Mouse (Mus musculus) embryonic fibroblast, embryonic 13.5 days (primary cell): Measurements from ENCODE around the gene Slc6a18. TPM values are rescaled to one million over a fixed set of nuclear protein-coding genes. Genes with fewer than 3 reads are reported as not detected.

Source experiments
- H3K27ac ChIP-seq: 2 replicates; pipeline ENCODE4 v1.5.1; 2012; ENCODE audit warnings: low read length, control low read depth, inconsistent platforms; ENCODE audit not compliant: insufficient read depth
- H3K4me1 ChIP-seq: 2 replicates; pipeline ENCODE4 v1.6.1; 2011; ENCODE audit warnings: low read length; ENCODE audit not compliant: control insufficient read depth, insufficient read depth
- H3K4me3 ChIP-seq: 2 replicates; pipeline ENCODE4 v1.5.1; 2011; ENCODE audit warnings: mild to moderate bottlenecking, control low read depth, low read length; ENCODE audit not compliant: insufficient read depth
- CTCF ChIP-seq: IDR thresholded peaks from 2 replicates; pipeline ENCODE4 v1.5.1; 2011; ENCODE audit warnings: mild to moderate bottlenecking, control low read depth, low read length, moderate library complexity, borderline replicate concordance; ENCODE audit not compliant: insufficient read depth
- POLR2A ChIP-seq: IDR thresholded peaks from 2 replicates; pipeline ENCODE4 v1.6.1; 2011; ENCODE audit warnings: low read depth, mild to moderate bottlenecking, control low read depth, low read length, moderate library complexity
- polyA plus RNA-seq: library from polyadenylated mRNA; stranded (reverse); fragments of >200 nt; gene quantifications from 2 replicates; pipeline ENCODE4 v1.2.4, GENCODE M21; 2011; ENCODE audit warnings: low read depth; ENCODE audit not compliant: missing spikeins, insufficient read length

Gene Slc6a18
- polyA plus RNA-seq, 1 experiment = not detected

- no peak overlapping the region for H3K27ac ChIP-seq
- H3K4me3 ChIP-seq = no peak overlapping the region
- TF ChIP-seq CTCF (no peak), POLR2A (no peak)
- no peaks in the 10 kb centered on the region for H3K4me1 ChIP-seq
Measured at GRCm38 (mm10) chr13:73687601-73688000, 9.8 kb upstream of the Slc6a18 start.

- TF ChIP-seq CTCF = no peak
- TF ChIP-seq POLR2A = no peak
- no peak overlapping the region for H3K27ac ChIP-seq
- H3K4me3 ChIP-seq = no peak overlapping the region
- 0 out of 2 replicates have a peak, but pooled peaks cover 3% of the 10 kb centered on the region for H3K4me1 ChIP-seq
Measured at GRCm38 (mm10) chr13:73685502-73685901, 7.7 kb upstream of the Slc6a18 start.

- no peak for TF ChIP-seq POLR2A
- no peak for TF ChIP-seq CTCF
- no peak overlapping the region for H3K27ac ChIP-seq
- H3K4me3 ChIP-seq = no peak overlapping the region
- H3K4me1 ChIP-seq = peaks cover 7% of the 10 kb centered on the region; the same call in 1 of the 2 replicates
Measured at GRCm38 (mm10) chr13:73684412-73684811, 6.6 kb upstream of the Slc6a18 start.

GRCm38 (mm10) chr13:73683682-73684081, 5.9 kb upstream of the Slc6a18 start:
- no peak overlapping the region for H3K27ac ChIP-seq
- TF ChIP-seq CTCF (no peak), POLR2A (no peak)
- H3K4me3 ChIP-seq = no peak overlapping the region
- H3K4me1 ChIP-seq = peaks cover 7% of the 10 kb centered on the region; the same call in 1 of the 2 replicates

GRCm38 (mm10) chr13:73682226-73682625, 4.4 kb upstream of the Slc6a18 start:
- H3K27ac ChIP-seq = no peak overlapping the region
- TF ChIP-seq CTCF (no peak), POLR2A (no peak)
- peaks cover 7% of the 10 kb centered on the region; the same call in 1 of the 2 replicates for H3K4me1 ChIP-seq
- no peak overlapping the region for H3K4me3 ChIP-seq

- H3K4me3 ChIP-seq = no peak overlapping the region
- no peak overlapping the region for H3K27ac ChIP-seq
- no peak for TF ChIP-seq CTCF
- TF ChIP-seq POLR2A = no peak
- H3K4me1 ChIP-seq = peaks cover 7% of the 10 kb centered on the region; the same call in 1 of the 2 replicates
Measured at GRCm38 (mm10) chr13:73680394-73680793, 2.6 kb upstream of the Slc6a18 start.

- H3K27ac ChIP-seq = no peak overlapping the region
- TF ChIP-seq POLR2A (no peak), CTCF (no peak)
- no peak overlapping the region for H3K4me3 ChIP-seq
- peaks cover 7% of the 10 kb centered on the region; the same call in 1 of the 2 replicates for H3K4me1 ChIP-seq
Measured at GRCm38 (mm10) chr13:73679311-73679710, 1.5 kb upstream of the Slc6a18 start.

GRCm38 (mm10) chr13:73675161-73675560, 2.7 kb downstream of the Slc6a18 start:
- no peak overlapping the region for H3K27ac ChIP-seq
- TF ChIP-seq POLR2A (no peak), CTCF (no peak)
- H3K4me1 ChIP-seq = peaks cover under 1% of the 10 kb centered on the region; the same call in 1 of the 2 replicates
- H3K4me3 ChIP-seq = no peak overlapping the region

GRCm38 (mm10) chr13:73660163-73660695, 17.6 kb downstream of the Slc6a18 start:
- H3K27ac ChIP-seq = no peak overlapping the region
- no peak overlapping the region for H3K4me3 ChIP-seq
- no peak for TF ChIP-seq POLR2A
- no peak for TF ChIP-seq CTCF
- no peaks in the 10 kb centered on the region for H3K4me1 ChIP-seq

GRCm38 (mm10) chr13:73658953-73659352, 18.9 kb downstream of the Slc6a18 start:
- no peaks in the 10 kb centered on the region for H3K4me1 ChIP-seq
- no peak overlapping the region for H3K4me3 ChIP-seq
- no peak overlapping the region for H3K27ac ChIP-seq
- no peak for TF ChIP-seq CTCF
- TF ChIP-seq POLR2A = no peak
